Mouse (Mus musculus) liver, adult 2 months (tissue): ENCODE results near the gene Zfp759.
"Not testable (repeated sequence)": the region's sequence is repeated elsewhere in the genome, so short reads cannot be mapped to it uniquely, and the experiment has no call there.

Experiments used
- CTCF ChIP-seq: fragments of 200-500 bp; IDR thresholded peaks from 2 replicates; pipeline ENCODE4 v1.5.1; 2011; ENCODE audit warnings: low read depth, low read length, control low read depth
- POLR2A ChIP-seq: fragments of 200-500 bp; IDR thresholded peaks from 2 replicates; pipeline ENCODE4 v1.6.1; 2011; ENCODE audit warnings: low read length, control low read depth; ENCODE audit not compliant: insufficient read depth; ENCODE audit errors: extremely low read depth

GRCm38 (mm10) chr13:67121360-67121759 is at the start of gene Zfp759:
- TF ChIP-seq CTCF, POLR2A: not testable (repeated sequence)
